Mouse (Mus musculus) midbrain, embryonic 14.5 days (tissue): ENCODE data around the gene Dok5. TPM values are rescaled to one million over a fixed set of nuclear protein-coding genes. Genes with fewer than 3 reads are reported as not detected.
A peak's percentile ranks its signal among the peaks of the same experiment; 100 is the strongest.

Experiments
- ATAC-seq: fragments of 200-750 bp; cut with Nextera tagmentation; 2 replicates; pipeline ENCODE4 v1.8.0; 2017; ENCODE audit warnings: moderate number of reproducible peaks, moderate library complexity; ENCODE audit not compliant: low FRiP score, low TSS enrichment
- DNase-seq: peaks from one replicate; pipeline ENCODE4 v3.0.0-alpha.2; 2015
- H3K27ac ChIP-seq: fragments of 300-500 bp; sonication (generic); replicated peaks from 2 replicates; pipeline ENCODE4 v1.5.1; 2014; ENCODE audit warnings: mild to moderate bottlenecking, low read depth, low read length, moderate library complexity
- H3K27me3 ChIP-seq: fragments of 300-500 bp; sonication (generic); 2 replicates; pipeline ENCODE4 v1.6.1; 2014; ENCODE audit warnings: low read length, control low read depth, mixed read lengths; ENCODE audit not compliant: control insufficient read depth, insufficient read depth
- H3K36me3 ChIP-seq: fragments of 300-500 bp; sonication (generic); 2 replicates; pipeline ENCODE4 v1.6.1; 2014; ENCODE audit warnings: low read length, control low read depth; ENCODE audit not compliant: control insufficient read depth, insufficient read depth
- H3K4me1 ChIP-seq: fragments of 300-500 bp; sonication (generic); 2 replicates; pipeline ENCODE4 v1.6.1; 2014; ENCODE audit warnings: mild to moderate bottlenecking, antibody characterized with exemption, low read length, control low read depth; ENCODE audit not compliant: control insufficient read depth, insufficient read depth
- H3K4me2 ChIP-seq: fragments of 300-500 bp; sonication (generic); 2 replicates; pipeline ENCODE4 v1.6.1; 2014; ENCODE audit warnings: mild to moderate bottlenecking, low read length, moderate library complexity
- H3K4me3 ChIP-seq: fragments of 300-500 bp; sonication (generic); replicated peaks from 2 replicates; pipeline ENCODE4 v1.5.1; 2014; ENCODE audit warnings: low read depth, low read length
- H3K9ac ChIP-seq: fragments of 300-500 bp; sonication (generic); replicated peaks from 2 replicates; pipeline ENCODE4 v1.6.1; 2014; ENCODE audit warnings: mild to moderate bottlenecking, low read length, moderate library complexity
- H3K9me3 ChIP-seq: fragments of 300-500 bp; sonication (generic); 2 replicates; pipeline ENCODE4 v1.6.1; 2016; ENCODE audit warnings: low read length, control low read depth, mixed read lengths; ENCODE audit not compliant: control insufficient read depth
- WGBS: fragments of 180-500 bp; shearing (Covaris S2); extraction: QIAGEN DNeasy Blood & Tissue Kit; methylation state at CpG from one replicate; pipeline ENCODE4 v1.1.7; 2014; 5-methylcytosine and 5-hydroxymethylcytosine counted together
- polyA plus RNA-seq: library from polyadenylated mRNA; unstranded; fragments of >200 nt; fragmentation: Nextera tagmentation; extraction: Ambion mirVana; gene quantifications from 2 replicates; pipeline ENCODE4 v1.2.1, GENCODE M21; 2014

Dok5 gene
- polyA plus RNA-seq, 1 experiment from 2014 or later: 43.0 TPM

- DNase-seq (no peak), ATAC-seq (no peak)
- WGBS: 72% methylated on average over 9 of the region's 9 CpGs
Observed at GRCm38 (mm10) chr2:170887984-170888383, 156.4 kb downstream of the Dok5 start.

GRCm38 (mm10) chr2:170895096-170895495 lies 163.5 kb downstream of the Dok5 start:
- Histone ChIP-seq H3K4me2 (no peak overlapping the region), H3K27ac (no peak overlapping the region), H3K9ac (no peak overlapping the region), H3K4me1 (no peaks in the 10 kb centered on the region), H3K9me3 (no peaks in the 10 kb centered on the region), H3K4me3 (no peak overlapping the region), H3K27me3 (no peaks in the 10 kb centered on the region), H3K36me3 (no peaks in the 10 kb centered on the region)
- 66% methylated on average over 8 of the region's 8 CpGs for WGBS
- ATAC-seq (no peak), DNase-seq (no peak)

More at GRCm38 (mm10) chr2:170887984-170888383, 156.4 kb downstream of the Dok5 start:
- no peaks in the 10 kb centered on the region for H3K9me3 ChIP-seq
- H3K27ac ChIP-seq: no peak overlapping the region
- no peaks in the 10 kb centered on the region for H3K27me3 ChIP-seq
- H3K4me1 ChIP-seq: no peaks in the 10 kb centered on the region
- no peak overlapping the region for H3K4me3 ChIP-seq
- no peak overlapping the region for H3K4me2 ChIP-seq
- H3K9ac ChIP-seq: no peak overlapping the region
- H3K36me3 ChIP-seq: no peaks in the 10 kb centered on the region

- Histone ChIP-seq H3K36me3 (no peaks in the 10 kb centered on the region), H3K9me3 (no peaks in the 10 kb centered on the region; the same call in 1 of the 2 replicates), H3K9ac (no peak overlapping the region; the same call in 1 of the 2 replicates), H3K4me3 (no peak overlapping the region), H3K27ac (peak overlapping the region; percentile 54), H3K4me2 (peak overlapping the region; percentile 37), H3K4me1 (peaks cover 13% of the 10 kb centered on the region), H3K27me3 (no peaks in the 10 kb centered on the region)
- peak; percentile 58; the same call in 1 of the 2 replicates for ATAC-seq
- WGBS: 17% methylated on average over 13 of the region's 13 CpGs
- DNase-seq: peak; percentile 67
Observed at GRCm38 (mm10) chr2:170902204-170903028, 170.8 kb downstream of the Dok5 start.

GRCm38 (mm10) chr2:170903029-170903306 lies 171.4 kb downstream of the Dok5 start:
- Histone ChIP-seq H3K27me3 (no peaks in the 10 kb centered on the region), H3K4me3 (no peak overlapping the region), H3K4me1 (peaks cover 13% of the 10 kb centered on the region), H3K4me2 (0 out of 2 replicates have a peak overlapping the region, but pooled peaks have one; percentile 37), H3K9me3 (no peaks in the 10 kb centered on the region; the same call in 1 of the 2 replicates), H3K27ac (peak overlapping the region; percentile 21; the same call in 1 of the 2 replicates), H3K36me3 (no peaks in the 10 kb centered on the region), H3K9ac (no peak overlapping the region)
- ATAC-seq (no peak), DNase-seq (no peak)
- WGBS: 39% methylated on average over 7 of the region's 7 CpGs

GRCm38 (mm10) chr2:170903367-170903766 lies 171.8 kb downstream of the Dok5 start:
- Histone ChIP-seq H3K4me1 (peaks cover 13% of the 10 kb centered on the region), H3K36me3 (no peaks in the 10 kb centered on the region), H3K4me3 (no peak overlapping the region), H3K4me2 (no peak overlapping the region), H3K9ac (no peak overlapping the region), H3K27ac (no peak overlapping the region), H3K27me3 (no peaks in the 10 kb centered on the region), H3K9me3 (no peaks in the 10 kb centered on the region; the same call in 1 of the 2 replicates)
- DNase-seq: no peak
- ATAC-seq: no peak
- 96% methylated on average over 9 of the region's 9 CpGs for whole genome bisulfite sequencing

GRCm38 (mm10) chr2:170912589-170913223 lies 181.1 kb downstream of the Dok5 start:
- no peaks in the 10 kb centered on the region for H3K4me1 ChIP-seq
- no peak for ATAC-seq
- H3K27me3 ChIP-seq: no peaks in the 10 kb centered on the region
- no peak overlapping the region for H3K4me2 ChIP-seq
- 47% methylated on average over 13 of the region's 13 CpGs for WGBS
- H3K27ac ChIP-seq: no peak overlapping the region
- no peak overlapping the region for H3K9ac ChIP-seq
- H3K36me3 ChIP-seq: no peaks in the 10 kb centered on the region
- peak; percentile 92 for DNase-seq
- no peaks in the 10 kb centered on the region for H3K9me3 ChIP-seq
- H3K4me3 ChIP-seq: no peak overlapping the region

GRCm38 (mm10) chr2:170913863-170914262 lies 182.3 kb downstream of the Dok5 start:
- 64% methylated on average over 11 of the region's 11 CpGs for WGBS
- Histone ChIP-seq H3K4me1 (no peaks in the 10 kb centered on the region), H3K27me3 (no peaks in the 10 kb centered on the region), H3K9ac (no peak overlapping the region), H3K4me3 (no peak overlapping the region), H3K27ac (no peak overlapping the region), H3K36me3 (no peaks in the 10 kb centered on the region), H3K4me2 (no peak overlapping the region), H3K9me3 (no peaks in the 10 kb centered on the region)
- ATAC-seq (no peak), DNase-seq (peak; percentile 40)

GRCm38 (mm10) chr2:170915646-170916045 lies 184.0 kb downstream of the Dok5 start:
- no peak for DNase-seq
- no peaks in the 10 kb centered on the region for H3K4me1 ChIP-seq

More at GRCm38 (mm10) chr2:170915646-170916045, 184.0 kb downstream of the Dok5 start:
- Histone ChIP-seq H3K27ac (no peak overlapping the region), H3K4me2 (no peak overlapping the region), H3K36me3 (no peaks in the 10 kb centered on the region), H3K27me3 (no peaks in the 10 kb centered on the region), H3K4me3 (no peak overlapping the region), H3K9me3 (no peaks in the 10 kb centered on the region), H3K9ac (no peak overlapping the region)
- 92% methylated on average over 8 of the region's 8 CpGs for WGBS
- no peak for ATAC-seq
